Mouse (Mus musculus): ENCODE measurements at regions not wholly inside any gene's neighbourhood (a gene's known extent, or its start where the extent isn't known, plus 50 kb on each side); places are given as distances from the start of the nearest gene placed in this dataset.

- no peak for DNase-seq (ENCODE audit: low read depth, low spot score)
These were observed 738.2 kb downstream of the Speer2 start for GRCm38 (mm10) chr16:69125361-69125760.

GRCm38 (mm10) chr16:69105331-69105730 is 758.2 kb downstream of the Speer2 start:
- no peak for DNase-seq (ENCODE audit: low read depth, low spot score)

GRCm38 (mm10) chr16:69093083-69093482 is 770.5 kb downstream of the Speer2 start:
- DNase-seq (ENCODE audit: low read depth, low spot score), result peak; percentile 47

- no peak for DNase-seq (ENCODE audit: low read depth, low spot score)
These were observed 812.4 kb downstream of the Speer2 start for GRCm38 (mm10) chr16:69051124-69051523.
